Mouse (Mus musculus): ENCODE measurements around the gene Cenpb. TPM values are rescaled to one million over a fixed set of nuclear protein-coding genes. Genes with fewer than 3 reads are reported as not detected.

The Cenpb gene
- total RNA-seq, 4 experiments from 2014 or later, result 77.4 to 89.0 (median 82.6) TPM

DNA sequence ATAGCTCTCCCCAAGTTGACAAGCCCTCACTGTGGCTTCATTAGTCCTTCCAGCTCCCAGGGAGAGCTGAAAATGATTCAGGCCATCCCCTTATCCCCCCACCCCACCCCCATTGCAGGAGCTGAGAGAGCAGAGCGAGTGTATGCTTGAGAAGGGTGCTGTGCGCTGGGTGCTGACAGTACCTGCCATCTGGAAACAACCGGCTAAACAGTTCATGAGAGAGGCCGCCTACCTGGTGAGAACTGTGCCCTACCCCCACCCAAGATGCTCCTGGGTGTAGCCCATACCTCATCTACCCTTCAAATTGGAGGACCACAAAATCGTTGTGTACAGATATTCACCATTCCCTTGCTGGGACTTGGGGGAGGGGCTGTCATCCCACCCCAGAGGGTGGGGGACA is 40.6 kb downstream of the Cenpb start:
- no peak for DNase-seq (ENCODE audit: low spot score in 2 of 2)

DNA sequence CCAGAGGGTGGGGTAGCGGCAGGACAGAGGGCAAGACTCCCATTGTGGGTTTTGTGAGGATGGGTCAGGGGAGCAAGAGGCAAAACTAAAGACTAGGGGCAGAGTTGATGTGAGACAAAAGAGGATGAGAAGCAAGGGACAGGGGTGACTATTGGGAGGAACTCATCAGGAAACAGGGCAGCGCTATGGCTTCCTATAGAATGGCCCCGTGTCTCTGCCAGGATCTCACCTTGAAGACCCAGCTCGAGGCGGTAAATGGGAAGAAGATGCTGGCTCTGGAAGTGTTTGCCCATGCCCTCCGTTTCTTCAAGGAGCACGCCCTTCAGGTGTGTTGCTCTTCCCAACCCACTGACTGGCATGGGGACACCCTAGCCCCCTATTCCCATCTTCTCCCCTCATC is 41.1 kb downstream of the Cenpb start:
- no peak for DNase-seq (ENCODE audit: low spot score in 2 of 2)

DNA sequence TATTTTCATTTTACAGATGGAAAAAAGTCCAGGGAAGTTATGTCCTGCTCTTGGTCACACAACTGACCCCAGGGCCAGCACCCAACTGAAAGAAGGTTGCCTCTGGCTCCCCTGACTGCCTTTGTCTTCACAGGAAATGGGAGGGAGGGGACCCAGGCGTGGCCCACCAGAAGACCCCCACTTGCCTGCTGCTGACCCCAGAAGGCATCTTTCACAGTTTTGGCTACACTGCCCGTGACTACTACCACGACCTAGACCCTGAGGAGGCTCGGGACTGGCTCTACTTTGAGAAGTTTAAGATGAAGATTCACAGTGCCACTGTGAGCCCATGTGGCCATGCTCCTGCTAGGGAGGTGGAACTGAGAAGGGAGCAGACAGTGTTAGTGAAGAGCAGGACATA is 41.6 kb downstream of the Cenpb start:
- DNase-seq (ENCODE audit: low spot score in 2 of 2), result peak in 1 of 2 experiments; percentile 0

GRCm38 (mm10) chr2:131135521-131136139 is 44.2 kb downstream of the Cenpb start:
- no peak for DNase-seq (ENCODE audit: low spot score in 2 of 2)

GRCm38 (mm10) chr2:131134826-131135400 is 45.0 kb downstream of the Cenpb start:
- DNase-seq (ENCODE audit: low spot score in 2 of 2), result no peak

- no peak for DNase-seq (ENCODE audit: low spot score in 2 of 2)
Measured at GRCm38 (mm10) chr2:131134381-131134780, 45.5 kb downstream of the Cenpb start.

DNA sequence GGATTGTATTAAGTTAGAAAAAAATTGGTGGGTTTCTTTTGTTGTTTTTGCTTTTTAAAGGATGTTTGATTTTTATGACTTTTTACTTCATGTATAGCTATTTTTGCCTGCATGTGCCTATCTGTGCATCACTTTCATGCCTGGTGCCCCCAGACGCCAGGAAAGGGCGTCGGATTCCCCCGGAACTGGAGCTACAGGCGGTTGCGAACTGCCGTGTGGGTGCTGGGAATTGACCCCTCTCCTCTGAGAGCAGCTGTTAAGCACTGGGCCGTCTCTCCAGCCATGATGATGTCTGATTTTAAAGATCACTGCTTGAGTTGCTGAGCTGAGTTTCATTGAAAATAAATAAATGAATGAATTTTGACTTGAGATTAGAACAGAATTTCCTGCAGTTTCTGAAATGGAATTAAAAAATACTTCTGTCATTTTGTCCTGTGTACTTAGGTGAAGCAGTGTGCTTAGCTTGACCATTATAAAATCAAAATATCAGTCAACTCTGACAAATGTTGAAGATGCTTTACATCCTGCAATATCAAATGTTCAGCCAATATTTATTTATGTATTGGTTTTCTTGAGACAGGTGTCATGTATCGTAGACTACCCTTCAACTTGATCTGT is 46.8 kb downstream of the Cenpb start, which contains the start of gene Gm11037:
Gene Gm11037, plus strand, starts transcription at position 568 of the 618 bp plus-strand sequence.
- no peak for DNase-seq (ENCODE audit: low spot score in 2 of 2)

- DNase-seq (ENCODE audit: low spot score in 2 of 2), result no peak
Measured at GRCm38 (mm10) chr2:131132111-131132888, 47.6 kb downstream of the Cenpb start.

GRCm38 (mm10) chr2:131130849-131131248 is 49.0 kb downstream of the Cenpb start:
- no peak for DNase-seq (ENCODE audit: low spot score in 2 of 2)

DNA sequence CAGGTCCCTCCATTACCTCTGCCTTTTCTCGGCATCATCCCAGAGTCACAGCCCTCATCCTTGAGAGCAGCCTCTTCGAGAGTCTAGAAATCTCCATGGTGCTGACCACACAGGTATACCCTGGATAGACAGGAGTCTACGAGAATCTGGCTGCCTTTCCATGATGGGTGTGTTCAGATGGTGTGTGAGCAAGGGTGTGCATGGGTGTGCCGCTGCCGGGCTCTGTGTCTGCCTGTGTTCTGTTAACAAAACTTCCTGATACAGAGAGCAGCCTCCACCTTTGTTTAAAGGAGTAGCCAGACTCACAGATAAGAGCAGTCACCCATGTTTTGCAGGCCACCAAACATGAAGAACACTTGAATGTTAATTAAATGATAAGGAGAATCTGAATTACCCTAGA is 50.0 kb downstream of the Cenpb start:
- DNase-seq (ENCODE audit: low spot score in 2 of 2), result no peak

GRCm38 (mm10) chr2:131128636-131129157 is 51.2 kb downstream of the Cenpb start:
- peak in 1 of 2 experiments; percentile 1 for DNase-seq (ENCODE audit: low spot score in 2 of 2)

DNA sequence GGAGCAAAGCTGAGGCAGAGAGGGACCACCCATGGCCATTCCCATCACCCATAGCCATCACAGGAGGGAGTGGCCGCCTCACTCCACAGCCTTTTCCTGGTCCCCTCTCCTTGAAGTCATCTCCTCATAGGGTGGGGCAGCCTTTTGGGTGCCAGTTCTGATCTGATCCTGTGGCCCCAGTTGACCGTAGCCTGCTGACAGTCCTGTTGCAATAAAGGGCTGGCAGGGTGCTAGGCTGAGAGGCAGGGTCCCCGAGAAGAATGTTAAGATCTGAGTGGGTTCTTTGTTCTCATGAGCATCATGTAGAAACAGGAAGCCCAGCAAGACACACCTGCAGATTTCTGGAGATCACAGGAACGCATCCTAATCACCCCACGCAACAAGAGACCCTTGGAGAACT is 51.7 kb downstream of the Cenpb start:
- peak in 1 of 2 experiments; percentile 2 for DNase-seq (ENCODE audit: low spot score in 2 of 2)

GRCm38 (mm10) chr2:131127161-131127730 is 52.6 kb downstream of the Cenpb start, which contains the start of gene Hspa12b:
Hspa12b (plus strand) TSS chr2:131127280.
- DNase-seq (ENCODE audit: low spot score in 2 of 2), result peak; percentile 12 to 50

GRCm38 (mm10) chr2:131125964-131126815 is 53.7 kb downstream of the Cenpb start:
- DNase-seq (ENCODE audit: low spot score in 2 of 2), result no peak

Other genes with a start within 250 kb of the Cenpb start
- gene Gfra4, start 137.0 kb downstream of the Cenpb start, total RNA-seq (2022), result 1 to 10 TPM in 3 of 4 experiments, under 1 TPM in 1; 0.92 to 1.7 (median 1.3) TPM
- gene Adam33, start 116.3 kb downstream of the Cenpb start, total RNA-seq (2022), result 1 to 10 TPM in 3 of 4 experiments, under 1 TPM in 1; 0.82 to 1.8 (median 1.3) TPM
- gene Siglec1, start 93.3 kb downstream of the Cenpb start, total RNA-seq (2022), result under 1 TPM; 0.19 to 0.72 (median 0.47) TPM
- gene Hspa12b, start 52.8 kb downstream of the Cenpb start, total RNA-seq (2022), result 1 to 10 TPM; 6.8 to 9.2 (median 6.9) TPM
- not detected for gene Gm11037, start 46.6 kb downstream of the Cenpb start, total RNA-seq (2022)
- gene 1700037H04Rik, start 20.0 kb downstream of the Cenpb start, total RNA-seq (2022), result 1 to 10 TPM; 2.6 to 5.9 (median 4.4) TPM
- 1 to 10 TPM; 1.2 to 2.3 (median 1.9) TPM for gene Cdc25b, start 6.9 kb upstream of the Cenpb start, total RNA-seq (2022)
- 1 to 10 TPM in 3 of 4 experiments, under 1 TPM in 1; 0.94 to 1.7 (median 1.5) TPM for gene Spef1, start 7.2 kb upstream of the Cenpb start, total RNA-seq (2022)
- 10 to 100 TPM; 10.7 to 21.6 (median 18.7) TPM for gene Ap5s1, start 27.0 kb upstream of the Cenpb start, total RNA-seq (2022)
- 10 to 100 TPM; 39.9 to 46.3 (median 43.4) TPM for gene Mavs, start 54.0 kb upstream of the Cenpb start, total RNA-seq (2022)
- gene Pank2, start 82.4 kb upstream of the Cenpb start, total RNA-seq (2022), result 10 to 100 TPM; 18.9 to 25.4 (median 23.8) TPM
- 1 to 10 TPM; 1.4 to 2.3 (median 1.4) TPM for gene Rnf24, start 172.8 kb upstream of the Cenpb start, total RNA-seq (2022)